Mouse (Mus musculus) left cerebral cortex, adult 6 months (tissue): ENCODE measurements around the gene Gm5141. TPM values are rescaled to one million over a fixed set of nuclear protein-coding genes. Genes with fewer than 3 reads are reported as not detected.

Experiments
- long read RNA-seq, 2 experiments: library from polyadenylated mRNA; unstranded; transcript quantifications; one replicate each; pipeline ENCODE4 v2.0.0; 2019 to 2020
- polyA plus RNA-seq: library from polyadenylated mRNA; unstranded; fragments of <200 nt; fragmentation: Nextera tagmentation; gene quantifications from 2 replicates; pipeline ENCODE4 v1.2.3, GENCODE M21; 2021

Gm5141 gene
- 4.1 and 5.8 TPM in 2 replicates for polyA plus RNA-seq
- long read RNA-seq, experiment 1, transcript Gm5141-202 (4 exons, 3,279 nt): major isoform, 33 of 38 reads
- long read RNA-seq, experiment 1, partial matches to known transcripts: 1 of 38 reads
- long read RNA-seq, experiment 1, other reads (novel, unspliced or antisense): 1 of 38 reads
- long read RNA-seq, experiment 2, partial matches to known transcripts: 0 of 5 reads
- long read RNA-seq, experiment 2, other reads (novel, unspliced or antisense): 3 of 5 reads

GRCm38 (mm10) chr13:62785199-62786134, at the start of gene Gm5141:
Gene Gm5141 (minus strand): TSS chr13:62785808.

GRCm38 (mm10) chr13:62760432-62761415, 24.9 kb downstream of the Gm5141 start, which contains the start of gene Platr25:
Gene Platr25 (minus strand): TSS chr13:62760709.

Other genes starting within 250 kb of the Gm5141 start
- not detected in 2 replicates for gene Zfp935, start 227.3 kb downstream of the Gm5141 start, polyA plus RNA-seq
- gene Zfp934, start 214.6 kb downstream of the Gm5141 start, polyA plus RNA-seq: 7.8 and 9.3 TPM in 2 replicates
- 3.1 and 4.1 TPM in 2 replicates for gene 6720489N17Rik, start 161.6 kb downstream of the Gm5141 start, polyA plus RNA-seq
- 14.4 and 14.7 TPM in 2 replicates for gene Platr25, start 25.1 kb downstream of the Gm5141 start, polyA plus RNA-seq
- gene Fbp2, start 72.6 kb upstream of the Gm5141 start, polyA plus RNA-seq: 0.15 TPM in 1 of 2 replicates, not detected in the other
- 0.45 and 0.89 TPM in 2 replicates for gene Fbp1, start 102.5 kb upstream of the Gm5141 start, polyA plus RNA-seq
- 37.2 and 42.1 TPM in 2 replicates for gene 2010111I01Rik, start 179.1 kb upstream of the Gm5141 start, polyA plus RNA-seq